Mouse (Mus musculus): ENCODE data around the gene Vipas39. TPM values are rescaled to one million over a fixed set of nuclear protein-coding genes. Genes with fewer than 3 reads are reported as not detected.
A peak's percentile ranks its signal among the peaks of the same experiment; 100 is the strongest.
"Not testable (repeated sequence)": the region's sequence is repeated elsewhere in the genome, so short reads cannot be mapped to it uniquely, and the experiment has no call there.

The Vipas39 gene
- 23.8 and 26.5 TPM in 2 replicates for polyA plus RNA-seq (2014; fragmentation: Nextera tagmentation; extraction: Ambion mirVana)

- Histone ChIP-seq H3K36me3 (ENCODE audit: control insufficient read depth, insufficient read depth, low read length) (peaks cover 29% of the 10 kb centered on the region), H3K27ac (ENCODE audit: low read depth, low read length) (peak within 1 kb of the TSS; percentile 93), H3K4me2 (peak within 1 kb of the TSS; percentile 85), H3K27me3 (replicated peaks; ENCODE audit: control insufficient read depth, insufficient read depth, low read length) (no peaks in the 10 kb centered on the region), H3K4me3 (ENCODE audit: low read depth, low read length) (peak within 1 kb of the TSS; percentile 93), H3K4me1 (replicated peaks; ENCODE audit: control insufficient read depth, insufficient read depth, low read length) (peaks cover 10% of the 10 kb centered on the region), H3K9ac (ENCODE audit: low read depth, low read length) (peak within 1 kb of the TSS; percentile 97), H3K9me3 (ENCODE audit: control insufficient read depth, low read length) (no peaks in the 10 kb centered on the region)
- WGBS = under 1% methylated on average over 31 of the region's 31 CpGs
- peak; percentile 95 for ATAC-seq (replicated peaks; ENCODE audit: low FRiP score)
- DNase-seq (ENCODE audit: low spot score) = peak; percentile 89
Observed at GRCm38 (mm10) chr12:87266108-87266826, at the start of gene Vipas39, which contains the start of gene Ahsa1. Gene Vipas39 (minus strand): TSS chr12:87266256. Gene Ahsa1 (plus strand): TSS chr12:87266479.

- DNase-seq (ENCODE audit: low spot score) (no peak), ATAC-seq (replicated peaks; ENCODE audit: low FRiP score) (no peak)
- Histone ChIP-seq H3K4me1 (replicated peaks; ENCODE audit: control insufficient read depth, insufficient read depth, low read length) (no peaks in the 10 kb centered on the region), H3K36me3 (ENCODE audit: control insufficient read depth, insufficient read depth, low read length) (peaks cover 9% of the 10 kb centered on the region; the same call in 1 of the 2 replicates), H3K27ac (ENCODE audit: low read depth, low read length) (no peak overlapping the region), H3K4me3 (ENCODE audit: low read depth, low read length) (no peak overlapping the region), H3K27me3 (replicated peaks; ENCODE audit: control insufficient read depth, insufficient read depth, low read length) (no peaks in the 10 kb centered on the region), H3K9me3 (ENCODE audit: control insufficient read depth, low read length) (no peaks in the 10 kb centered on the region), H3K9ac (ENCODE audit: low read depth, low read length) (no peak overlapping the region), H3K4me2 (no peak overlapping the region)
- WGBS = 84% methylated on average over 2 of the region's 2 CpGs
Observed at GRCm38 (mm10) chr12:87313098-87313497, 47.0 kb upstream of the Vipas39 start.

DNA sequence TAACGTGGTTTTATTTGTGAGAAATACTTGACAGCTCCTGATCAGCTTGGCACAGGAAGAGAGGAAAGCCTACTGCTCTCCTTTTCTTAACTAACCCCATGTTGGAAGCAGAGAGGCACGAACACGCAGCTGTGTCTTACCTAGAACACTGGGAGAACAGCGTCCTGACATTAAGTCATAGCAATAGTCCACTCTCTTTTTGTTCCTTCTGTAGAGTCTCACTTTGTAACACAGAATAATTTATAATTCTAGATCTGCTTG lies 40.5 kb upstream of the Vipas39 start:
- H3K9me3 ChIP-seq (ENCODE audit: control insufficient read depth, low read length); H3K4me1 ChIP-seq (replicated peaks; ENCODE audit: control insufficient read depth, insufficient read depth, low read length); H3K4me2 ChIP-seq; ATAC-seq (replicated peaks; ENCODE audit: low FRiP score); H3K27ac ChIP-seq (ENCODE audit: low read depth, low read length); H3K36me3 ChIP-seq (ENCODE audit: control insufficient read depth, insufficient read depth, low read length); DNase-seq (ENCODE audit: low spot score); H3K9ac ChIP-seq (ENCODE audit: low read depth, low read length); H3K4me3 ChIP-seq (ENCODE audit: low read depth, low read length); H3K27me3 ChIP-seq (replicated peaks; ENCODE audit: control insufficient read depth, insufficient read depth, low read length): not testable (repeated sequence)
- WGBS = 79% methylated on average over 4 of the region's 4 CpGs

- Histone ChIP-seq H3K4me1 (replicated peaks; ENCODE audit: control insufficient read depth, insufficient read depth, low read length) (no peaks in the 10 kb centered on the region), H3K9ac (ENCODE audit: low read depth, low read length) (no peak overlapping the region), H3K27me3 (replicated peaks; ENCODE audit: control insufficient read depth, insufficient read depth, low read length) (no peaks in the 10 kb centered on the region; the same call in 1 of the 2 replicates), H3K4me3 (ENCODE audit: low read depth, low read length) (no peak overlapping the region), H3K4me2 (no peak overlapping the region), H3K9me3 (ENCODE audit: control insufficient read depth, low read length) (no peaks in the 10 kb centered on the region), H3K36me3 (ENCODE audit: control insufficient read depth, insufficient read depth, low read length) (peaks cover 9% of the 10 kb centered on the region; the same call in 1 of the 2 replicates), H3K27ac (ENCODE audit: low read depth, low read length) (no peak overlapping the region)
- ATAC-seq (replicated peaks; ENCODE audit: low FRiP score) (no peak), DNase-seq (ENCODE audit: low spot score) (no peak)
- WGBS = 53% methylated on average over 13 of the region's 13 CpGs
Observed at GRCm38 (mm10) chr12:87305767-87306583, 39.9 kb upstream of the Vipas39 start.

- WGBS = 41% methylated on average over 4 of the region's 4 CpGs
- no peaks in the 10 kb centered on the region for H3K9me3 ChIP-seq (ENCODE audit: control insufficient read depth, low read length)
- no peak for ATAC-seq (replicated peaks; ENCODE audit: low FRiP score)
Observed at GRCm38 (mm10) chr12:87301189-87301588, 35.1 kb upstream of the Vipas39 start.

DNA sequence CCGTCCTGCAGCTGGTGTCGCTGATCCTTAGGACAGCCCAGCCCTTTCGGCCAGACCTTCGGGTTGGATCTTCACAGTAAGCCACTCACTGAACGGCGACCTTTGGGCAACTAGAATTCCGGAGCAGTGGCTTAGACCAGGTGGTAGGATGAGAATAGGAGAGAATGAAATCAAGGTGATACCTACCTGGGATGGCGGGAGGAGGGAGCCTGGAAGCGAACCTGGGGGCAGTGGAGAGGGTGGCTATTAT lies 34.3 kb upstream of the Vipas39 start:
- H3K9ac ChIP-seq (ENCODE audit: low read depth, low read length) = peak overlapping the region; percentile 60
- no peak for DNase-seq (ENCODE audit: low spot score)

More at GRCm38 (mm10) chr12:87301189-87301588, 35.1 kb upstream of the Vipas39 start:
- Histone ChIP-seq H3K4me3 (ENCODE audit: low read depth, low read length) (no peak overlapping the region), H3K36me3 (ENCODE audit: control insufficient read depth, insufficient read depth, low read length) (no peaks in the 10 kb centered on the region), H3K4me2 (no peak overlapping the region), H3K27me3 (replicated peaks; ENCODE audit: control insufficient read depth, insufficient read depth, low read length) (peaks cover 25% of the 10 kb centered on the region), H3K9ac (ENCODE audit: low read depth, low read length) (no peak overlapping the region), H3K4me1 (replicated peaks; ENCODE audit: control insufficient read depth, insufficient read depth, low read length) (0 out of 2 replicates have a peak, but pooled peaks cover 2% of the 10 kb centered on the region), H3K27ac (ENCODE audit: low read depth, low read length) (no peak overlapping the region)
- DNase-seq (ENCODE audit: low spot score) = no peak

GRCm38 (mm10) chr12:87299657-87300440 lies 33.8 kb upstream of the Vipas39 start, which contains the start of gene Ism2:
Gene Ism2 (minus strand): TSS chr12:87299705.
- no peaks in the 10 kb centered on the region for H3K36me3 ChIP-seq (ENCODE audit: control insufficient read depth, insufficient read depth, low read length)

More for the DNA sequence above, 34.3 kb upstream of the Vipas39 start:
- H3K27ac ChIP-seq (ENCODE audit: low read depth, low read length) = no peak overlapping the region
- peaks cover 25% of the 10 kb centered on the region for H3K27me3 ChIP-seq (replicated peaks; ENCODE audit: control insufficient read depth, insufficient read depth, low read length)
- WGBS = under 1% methylated on average over 9 of the region's 9 CpGs
- 0 out of 2 replicates have a peak, but pooled peaks cover 2% of the 10 kb centered on the region for H3K4me1 ChIP-seq (replicated peaks; ENCODE audit: control insufficient read depth, insufficient read depth, low read length)
- no peaks in the 10 kb centered on the region for H3K9me3 ChIP-seq (ENCODE audit: control insufficient read depth, low read length)
- ATAC-seq (replicated peaks; ENCODE audit: low FRiP score) = no peak
- peak overlapping the region; percentile 98 for H3K4me2 ChIP-seq
- H3K4me3 ChIP-seq (ENCODE audit: low read depth, low read length) = peak overlapping the region; percentile 68
- H3K36me3 ChIP-seq (ENCODE audit: control insufficient read depth, insufficient read depth, low read length) = no peaks in the 10 kb centered on the region

GRCm38 (mm10) chr12:87299037-87299656 lies 33.1 kb upstream of the Vipas39 start:
- no peak for DNase-seq (ENCODE audit: low spot score)
- no peak overlapping the region for H3K27ac ChIP-seq (ENCODE audit: low read depth, low read length)
- no peak; the same call in 1 of the 2 replicates for ATAC-seq (replicated peaks; ENCODE audit: low FRiP score)
- H3K4me3 ChIP-seq (ENCODE audit: low read depth, low read length) = peak overlapping the region; percentile 68
- no peaks in the 10 kb centered on the region for H3K36me3 ChIP-seq (ENCODE audit: control insufficient read depth, insufficient read depth, low read length)
- 11% methylated on average over 29 of the region's 29 CpGs for WGBS
- H3K4me1 ChIP-seq (replicated peaks; ENCODE audit: control insufficient read depth, insufficient read depth, low read length) = 0 out of 2 replicates have a peak, but pooled peaks cover 2% of the 10 kb centered on the region
- H3K4me2 ChIP-seq = peak overlapping the region; percentile 98
- no peaks in the 10 kb centered on the region for H3K9me3 ChIP-seq (ENCODE audit: control insufficient read depth, low read length)
- H3K9ac ChIP-seq (ENCODE audit: low read depth, low read length) = peak overlapping the region; percentile 60
- H3K27me3 ChIP-seq (replicated peaks; ENCODE audit: control insufficient read depth, insufficient read depth, low read length) = peaks cover 25% of the 10 kb centered on the region

More at GRCm38 (mm10) chr12:87299657-87300440, 33.8 kb upstream of the Vipas39 start, which contains the start of gene Ism2:
- H3K4me2 ChIP-seq = peak within 1 kb of the TSS; percentile 98
- H3K27ac ChIP-seq (ENCODE audit: low read depth, low read length) = no peak within 1 kb of the TSS
- peaks cover 25% of the 10 kb centered on the region for H3K27me3 ChIP-seq (replicated peaks; ENCODE audit: control insufficient read depth, insufficient read depth, low read length)
- H3K9ac ChIP-seq (ENCODE audit: low read depth, low read length) = peak within 1 kb of the TSS; percentile 60
- DNase-seq (ENCODE audit: low spot score) = peak; percentile 61
- WGBS = under 1% methylated on average over 86 of the region's 86 CpGs
- 0 out of 2 replicates have a peak, but pooled peaks cover 2% of the 10 kb centered on the region for H3K4me1 ChIP-seq (replicated peaks; ENCODE audit: control insufficient read depth, insufficient read depth, low read length)
- peak within 1 kb of the TSS; percentile 68 for H3K4me3 ChIP-seq (ENCODE audit: low read depth, low read length)
- H3K9me3 ChIP-seq (ENCODE audit: control insufficient read depth, low read length) = no peaks in the 10 kb centered on the region
- peak; percentile 76 for ATAC-seq (replicated peaks; ENCODE audit: low FRiP score)

All from liver, embryonic 11.5 days (tissue).